Mouse (Mus musculus): ENCODE measurements around the gene Susd3. TPM values are rescaled to one million over a fixed set of nuclear protein-coding genes. Genes with fewer than 3 reads are reported as not detected.

Gene Susd3
- polyA plus RNA-seq, 1 experiment from 2014 or later = 1.2 TPM

DNA sequence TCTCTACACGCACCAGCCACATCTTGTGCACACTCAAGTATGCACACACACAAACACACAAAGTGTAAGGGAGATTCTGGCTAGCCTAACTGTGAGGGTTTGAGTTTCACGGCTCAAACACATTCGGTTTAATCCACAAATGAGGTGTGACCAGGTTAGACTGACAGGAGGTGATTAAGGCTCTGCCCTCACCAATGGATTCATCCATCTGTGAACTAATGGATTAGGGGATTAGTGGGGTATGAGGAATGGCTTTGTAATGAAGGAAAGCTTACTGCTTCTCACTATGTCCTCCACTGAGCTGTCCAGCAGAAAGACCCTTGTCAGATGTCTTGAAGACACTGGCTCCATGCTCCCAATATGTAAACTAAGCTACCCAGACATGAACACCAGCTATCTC, 29.9 kb downstream of the Susd3 start:
- WGBS = 57% methylated on average over 3 of the region's 3 CpGs
- Histone ChIP-seq H3K4me3 (ENCODE audit: low read length) (no peak overlapping the region), H3K36me3 (ENCODE audit: control insufficient read depth, insufficient read depth, low read length) (no peaks in the 10 kb centered on the region), H3K27ac (ENCODE audit: low read length) (no peak overlapping the region), H3K27me3 (replicated peaks; ENCODE audit: control insufficient read depth, insufficient read depth, low read length) (no peaks in the 10 kb centered on the region), H3K9ac (ENCODE audit: low read depth, low read length) (no peak overlapping the region), H3K4me1 (ENCODE audit: control insufficient read depth, insufficient read depth, low read length) (peaks cover 24% of the 10 kb centered on the region), H3K9me3 (ENCODE audit: control insufficient read depth, low read length) (peaks cover 3% of the 10 kb centered on the region; the same call in 1 of the 2 replicates), H3K4me2 (ENCODE audit: low read depth, low read length) (no peak overlapping the region)
- ATAC-seq = no peak

GRCm38 (mm10) chr13:49216808-49217561, 31.5 kb downstream of the Susd3 start:
- 68% methylated on average over 9 of the region's 9 CpGs for WGBS
- H3K9me3 ChIP-seq (ENCODE audit: control insufficient read depth, low read length) = peaks cover 3% of the 10 kb centered on the region; the same call in 1 of the 2 replicates
- H3K36me3 ChIP-seq (ENCODE audit: control insufficient read depth, insufficient read depth, low read length) = no peaks in the 10 kb centered on the region
- ATAC-seq = no peak
- H3K27me3 ChIP-seq (replicated peaks; ENCODE audit: control insufficient read depth, insufficient read depth, low read length) = no peaks in the 10 kb centered on the region
- H3K4me2 ChIP-seq (ENCODE audit: low read depth, low read length) = peak overlapping the region; percentile 82; the same call in 1 of the 2 replicates
- H3K27ac ChIP-seq (ENCODE audit: low read length) = 0 out of 2 replicates have a peak overlapping the region, but pooled peaks have one; percentile 88
- H3K4me1 ChIP-seq (ENCODE audit: control insufficient read depth, insufficient read depth, low read length) = peaks cover 28% of the 10 kb centered on the region
- H3K4me3 ChIP-seq (ENCODE audit: low read length) = no peak overlapping the region
- 0 out of 2 replicates have a peak overlapping the region, but pooled peaks have one; percentile 90 for H3K9ac ChIP-seq (ENCODE audit: low read depth, low read length)

- peaks cover 3% of the 10 kb centered on the region; the same call in 1 of the 2 replicates for H3K9me3 ChIP-seq (ENCODE audit: control insufficient read depth, low read length)
- peaks cover 28% of the 10 kb centered on the region for H3K4me1 ChIP-seq (ENCODE audit: control insufficient read depth, insufficient read depth, low read length)
- H3K36me3 ChIP-seq (ENCODE audit: control insufficient read depth, insufficient read depth, low read length) = no peaks in the 10 kb centered on the region
- peak overlapping the region; percentile 88 for H3K27ac ChIP-seq (ENCODE audit: low read length)
- ATAC-seq = peak; percentile 79
- 4% methylated on average over 17 of the region's 17 CpGs for WGBS
- H3K4me3 ChIP-seq (ENCODE audit: low read length) = peak overlapping the region; percentile 74
- no peaks in the 10 kb centered on the region for H3K27me3 ChIP-seq (replicated peaks; ENCODE audit: control insufficient read depth, insufficient read depth, low read length)
- H3K9ac ChIP-seq (ENCODE audit: low read depth, low read length) = peak overlapping the region; percentile 90
- H3K4me2 ChIP-seq (ENCODE audit: low read depth, low read length) = peak overlapping the region; percentile 82
Observed at GRCm38 (mm10) chr13:49216220-49216552, 32.3 kb downstream of the Susd3 start.

GRCm38 (mm10) chr13:49215504-49216219, 32.8 kb downstream of the Susd3 start, which contains the start of gene Card19:
TSS of gene Card19 (minus strand) at chr13:49216037.
- peak; percentile 93 for ATAC-seq
- Histone ChIP-seq H3K27ac (ENCODE audit: low read length) (peak within 1 kb of the TSS; percentile 88), H3K4me1 (ENCODE audit: control insufficient read depth, insufficient read depth, low read length) (peaks cover 28% of the 10 kb centered on the region), H3K27me3 (replicated peaks; ENCODE audit: control insufficient read depth, insufficient read depth, low read length) (no peaks in the 10 kb centered on the region), H3K4me3 (ENCODE audit: low read length) (peak within 1 kb of the TSS; percentile 74), H3K9me3 (ENCODE audit: control insufficient read depth, low read length) (no peaks in the 10 kb centered on the region), H3K36me3 (ENCODE audit: control insufficient read depth, insufficient read depth, low read length) (no peaks in the 10 kb centered on the region), H3K4me2 (ENCODE audit: low read depth, low read length) (peak within 1 kb of the TSS; percentile 82), H3K9ac (ENCODE audit: low read depth, low read length) (peak within 1 kb of the TSS; percentile 90)
- WGBS = under 1% methylated on average over 78 of the region's 78 CpGs

DNA sequence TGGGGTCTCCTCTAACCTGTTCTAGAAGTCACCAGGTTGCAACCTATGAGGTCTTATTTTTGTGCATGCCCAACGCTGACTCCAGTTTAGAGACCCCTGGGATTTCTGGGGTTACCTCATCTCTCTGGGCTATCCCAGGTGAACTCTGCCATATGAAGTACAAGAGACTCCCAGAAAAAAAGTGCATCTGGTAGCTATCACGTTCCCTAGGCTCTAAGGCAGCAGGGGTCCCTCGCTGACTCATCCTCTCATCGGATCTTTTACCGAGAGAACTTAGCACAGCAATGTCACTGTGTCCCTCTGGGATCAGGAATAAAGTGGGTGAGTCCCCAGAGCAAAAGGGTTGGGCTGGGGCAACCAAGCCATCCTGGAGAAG, 33.4 kb downstream of the Susd3 start:
- Histone ChIP-seq H3K4me1 (ENCODE audit: control insufficient read depth, insufficient read depth, low read length) (peaks cover 28% of the 10 kb centered on the region), H3K36me3 (ENCODE audit: control insufficient read depth, insufficient read depth, low read length) (no peaks in the 10 kb centered on the region), H3K4me3 (ENCODE audit: low read length) (peak overlapping the region; percentile 74), H3K27ac (ENCODE audit: low read length) (no peak overlapping the region), H3K27me3 (replicated peaks; ENCODE audit: control insufficient read depth, insufficient read depth, low read length) (no peaks in the 10 kb centered on the region), H3K4me2 (ENCODE audit: low read depth, low read length) (peak overlapping the region; percentile 82), H3K9me3 (ENCODE audit: control insufficient read depth, low read length) (no peaks in the 10 kb centered on the region), H3K9ac (ENCODE audit: low read depth, low read length) (peak overlapping the region; percentile 90)
- WGBS = 9% methylated on average over 5 of the region's 5 CpGs
- no peak for ATAC-seq

DNA sequence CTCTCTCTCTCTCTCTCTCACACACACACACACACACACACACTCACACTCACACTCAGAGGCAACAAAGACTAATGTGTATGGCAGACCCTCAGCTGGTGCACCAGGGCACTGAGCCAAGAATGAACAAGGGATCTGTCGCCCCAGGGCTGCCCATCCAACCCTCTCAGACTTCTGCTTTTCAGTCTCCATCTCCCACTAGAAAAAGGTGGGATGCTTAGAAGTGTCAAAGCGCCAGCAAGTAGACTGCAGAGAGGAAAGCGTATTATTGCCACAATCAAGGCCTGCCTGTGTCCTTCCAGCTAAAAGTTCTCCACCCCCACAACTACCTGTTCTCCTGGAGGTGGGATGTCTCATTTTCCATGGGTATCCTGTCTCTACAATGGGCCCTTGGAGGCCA, 34.1 kb downstream of the Susd3 start:
- H3K9ac ChIP-seq (ENCODE audit: low read depth, low read length) = no peak overlapping the region; the same call in 1 of the 2 replicates
- H3K4me1 ChIP-seq (ENCODE audit: control insufficient read depth, insufficient read depth, low read length) = peaks cover 28% of the 10 kb centered on the region
- WGBS = 78% methylated on average over 3 of the region's 3 CpGs
- H3K4me3 ChIP-seq (ENCODE audit: low read length) = no peak overlapping the region
- no peaks in the 10 kb centered on the region for H3K9me3 ChIP-seq (ENCODE audit: control insufficient read depth, low read length)
- H3K4me2 ChIP-seq (ENCODE audit: low read depth, low read length) = peak overlapping the region; percentile 82; the same call in 1 of the 2 replicates
- H3K27me3 ChIP-seq (replicated peaks; ENCODE audit: control insufficient read depth, insufficient read depth, low read length) = no peaks in the 10 kb centered on the region
- no peaks in the 10 kb centered on the region for H3K36me3 ChIP-seq (ENCODE audit: control insufficient read depth, insufficient read depth, low read length)
- H3K27ac ChIP-seq (ENCODE audit: low read length) = no peak overlapping the region
- no peak for ATAC-seq

DNA sequence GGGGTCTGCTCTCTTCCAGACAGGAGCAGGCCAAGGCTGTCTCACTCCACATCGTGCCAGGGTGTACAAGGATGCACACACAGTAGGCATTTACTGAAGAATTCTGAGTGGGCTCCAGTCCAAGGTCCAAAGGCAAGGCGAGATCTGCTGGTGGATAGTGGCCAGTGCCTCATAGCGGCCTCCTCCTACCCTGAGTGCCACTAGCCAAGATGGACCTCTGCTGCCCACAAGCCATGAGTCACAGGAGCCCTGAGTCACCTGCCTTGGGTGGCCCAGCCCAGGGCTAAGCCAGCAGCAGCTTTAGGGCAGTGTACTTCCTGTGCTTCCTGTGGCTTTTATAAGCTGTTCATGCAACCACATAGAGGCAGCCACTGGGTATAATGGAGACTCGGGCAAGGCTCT, 35.0 kb downstream of the Susd3 start:
- Histone ChIP-seq H3K4me3 (ENCODE audit: low read length) (no peak overlapping the region), H3K4me1 (ENCODE audit: control insufficient read depth, insufficient read depth, low read length) (peaks cover 28% of the 10 kb centered on the region), H3K9ac (ENCODE audit: low read depth, low read length) (0 out of 2 replicates have a peak overlapping the region, but pooled peaks have one; percentile 23), H3K27me3 (replicated peaks; ENCODE audit: control insufficient read depth, insufficient read depth, low read length) (no peaks in the 10 kb centered on the region), H3K4me2 (ENCODE audit: low read depth, low read length) (no peak overlapping the region), H3K9me3 (ENCODE audit: control insufficient read depth, low read length) (no peaks in the 10 kb centered on the region), H3K36me3 (ENCODE audit: control insufficient read depth, insufficient read depth, low read length) (no peaks in the 10 kb centered on the region), H3K27ac (ENCODE audit: low read length) (no peak overlapping the region)
- no peak for ATAC-seq
- 55% methylated on average over 4 of the region's 4 CpGs for WGBS

GRCm38 (mm10) chr13:49212711-49213500, 35.6 kb downstream of the Susd3 start:
- no peak for ATAC-seq
- H3K9me3 ChIP-seq (ENCODE audit: control insufficient read depth, low read length) = no peaks in the 10 kb centered on the region
- H3K9ac ChIP-seq (ENCODE audit: low read depth, low read length) = no peak overlapping the region
- H3K4me1 ChIP-seq (ENCODE audit: control insufficient read depth, insufficient read depth, low read length) = peaks cover 28% of the 10 kb centered on the region
- no peaks in the 10 kb centered on the region for H3K36me3 ChIP-seq (ENCODE audit: control insufficient read depth, insufficient read depth, low read length)
- H3K27ac ChIP-seq (ENCODE audit: low read length) = no peak overlapping the region
- no peak overlapping the region for H3K4me2 ChIP-seq (ENCODE audit: low read depth, low read length)
- no peaks in the 10 kb centered on the region for H3K27me3 ChIP-seq (replicated peaks; ENCODE audit: control insufficient read depth, insufficient read depth, low read length)
- no peak overlapping the region for H3K4me3 ChIP-seq (ENCODE audit: low read length)
- 90% methylated on average over 4 of the region's 4 CpGs for WGBS

GRCm38 (mm10) chr13:49209306-49209705, 39.2 kb downstream of the Susd3 start:
- 63% methylated on average over 7 of the region's 7 CpGs for WGBS

More at GRCm38 (mm10) chr13:49209306-49209705, 39.2 kb downstream of the Susd3 start:
- no peak for ATAC-seq
- Histone ChIP-seq H3K4me3 (ENCODE audit: low read length) (no peak overlapping the region), H3K4me2 (ENCODE audit: low read depth, low read length) (no peak overlapping the region), H3K9ac (ENCODE audit: low read depth, low read length) (no peak overlapping the region), H3K9me3 (ENCODE audit: control insufficient read depth, low read length) (no peaks in the 10 kb centered on the region), H3K27me3 (replicated peaks; ENCODE audit: control insufficient read depth, insufficient read depth, low read length) (no peaks in the 10 kb centered on the region), H3K4me1 (ENCODE audit: control insufficient read depth, insufficient read depth, low read length) (peaks cover 14% of the 10 kb centered on the region), H3K27ac (ENCODE audit: low read length) (no peak overlapping the region), H3K36me3 (ENCODE audit: control insufficient read depth, insufficient read depth, low read length) (no peaks in the 10 kb centered on the region)
